Mouse (Mus musculus) limb, embryonic 15.5 days (tissue): ENCODE data around the gene Tmtc2. TPM values are rescaled to one million over a fixed set of nuclear protein-coding genes. Genes with fewer than 3 reads are reported as not detected.
"Not testable (repeated sequence)": the region's sequence is repeated elsewhere in the genome, so short reads cannot be mapped to it uniquely, and the experiment has no call there.

ENCODE experiments used
- ATAC-seq: fragments of 200-750 bp; cut with Nextera tagmentation; 2 replicates; pipeline ENCODE4 v1.8.0; 2017; ENCODE audit warnings: low read depth, moderate TSS enrichment; ENCODE audit not compliant: insufficient number of reproducible peaks, low FRiP score, low TSS enrichment
- H3K27ac ChIP-seq: fragments of 300-500 bp; sonication (generic); 2 replicates; pipeline ENCODE4 v1.5.1; 2015; ENCODE audit warnings: moderate library complexity, mild to moderate bottlenecking, inconsistent platforms
- H3K27me3 ChIP-seq: fragments of 300-500 bp; sonication (generic); 2 replicates; pipeline ENCODE4 v1.6.1; 2015; ENCODE audit warnings: inconsistent platforms
- H3K36me3 ChIP-seq: fragments of 300-500 bp; sonication (generic); 2 replicates; pipeline ENCODE4 v1.6.1; 2015; ENCODE audit warnings: inconsistent platforms
- H3K4me1 ChIP-seq: fragments of 300-500 bp; sonication (generic); 2 replicates; pipeline ENCODE4 v1.6.1; 2015; ENCODE audit warnings: inconsistent platforms
- H3K4me2 ChIP-seq: fragments of 300-500 bp; sonication (generic); 2 replicates; pipeline ENCODE4 v1.6.1; 2015; ENCODE audit warnings: mild to moderate bottlenecking, inconsistent platforms
- H3K4me3 ChIP-seq: fragments of 300-500 bp; sonication (generic); 2 replicates; pipeline ENCODE4 v1.5.1; 2015; ENCODE audit warnings: mild to moderate bottlenecking, inconsistent platforms
- H3K9ac ChIP-seq: fragments of 300-500 bp; sonication (generic); 2 replicates; pipeline ENCODE4 v1.6.1; 2015; ENCODE audit warnings: inconsistent platforms
- H3K9me3 ChIP-seq: fragments of 300-500 bp; sonication (generic); 2 replicates; pipeline ENCODE4 v1.6.1; 2016; ENCODE audit warnings: inconsistent platforms
- WGBS: fragments of 180-500 bp; shearing (Covaris S2); methylation state at CpG from one replicate; pipeline ENCODE4 v1.1.7; 2015; 5-methylcytosine and 5-hydroxymethylcytosine counted together
- polyA plus RNA-seq: library from polyadenylated mRNA; unstranded; fragments of >200 nt; fragmentation: Nextera tagmentation; extraction: Ambion mirVana; gene quantifications from 2 replicates; pipeline ENCODE4 v1.2.1, GENCODE M21; 2015

Gene Tmtc2
- polyA plus RNA-seq, 1 experiment from 2014 or later = 22.0 TPM

DNA sequence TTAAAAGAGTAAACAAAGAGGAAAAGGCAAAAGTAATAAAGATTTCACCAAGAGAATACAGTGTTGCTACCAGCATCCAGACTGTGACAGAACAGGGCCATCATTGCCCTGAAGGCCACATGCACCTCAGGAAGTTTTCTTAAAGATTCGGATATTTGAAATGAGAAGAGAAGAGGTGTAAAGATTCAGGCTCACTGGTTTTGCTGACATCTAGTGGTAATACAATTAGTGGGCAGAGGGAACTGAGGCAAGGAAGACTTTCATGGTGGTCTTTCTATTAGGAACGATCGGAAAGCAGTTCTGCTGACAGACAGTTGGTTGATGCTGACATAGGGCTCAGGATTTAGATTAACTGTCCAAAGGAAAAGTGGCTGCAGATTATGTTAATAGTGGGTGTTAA is 314.2 kb downstream of the Tmtc2 start:
- Histone ChIP-seq H3K4me2 (no peak overlapping the region), H3K27ac (no peak overlapping the region), H3K36me3 (no peaks in the 10 kb centered on the region), H3K4me1 (no peaks in the 10 kb centered on the region), H3K9me3 (no peaks in the 10 kb centered on the region), H3K4me3 (no peak overlapping the region), H3K9ac (no peak overlapping the region), H3K27me3 (no peaks in the 10 kb centered on the region)
- no peak for ATAC-seq
- whole genome bisulfite sequencing = 53% methylated on average over 3 of the region's 3 CpGs

DNA sequence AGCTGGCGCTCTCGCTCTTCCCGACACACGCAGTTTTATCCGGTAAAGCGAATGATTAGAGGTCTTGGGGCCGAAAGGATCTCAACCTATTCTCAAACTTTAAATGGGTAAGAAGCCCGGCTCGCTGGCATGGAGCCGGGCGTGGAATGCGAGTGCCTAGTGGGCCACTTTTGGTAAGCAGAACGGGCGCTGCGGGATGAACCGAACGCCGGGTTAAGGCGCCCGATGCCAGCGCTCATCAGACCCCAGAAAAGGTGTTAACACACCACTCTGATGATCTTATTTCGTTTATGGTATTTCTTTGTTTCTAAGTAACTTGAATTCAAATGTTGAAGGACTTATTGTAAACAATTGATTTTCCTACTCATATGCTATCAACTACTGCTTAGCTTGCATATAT is 336.0 kb downstream of the Tmtc2 start:
- not testable (repeated sequence) for H3K4me1 ChIP-seq, ATAC-seq, H3K4me3 ChIP-seq, H3K27me3 ChIP-seq, H3K27ac ChIP-seq, H3K4me2 ChIP-seq, H3K9me3 ChIP-seq, H3K36me3 ChIP-seq, H3K9ac ChIP-seq
- 81% methylated on average over 22 of the region's 22 CpGs for WGBS

DNA sequence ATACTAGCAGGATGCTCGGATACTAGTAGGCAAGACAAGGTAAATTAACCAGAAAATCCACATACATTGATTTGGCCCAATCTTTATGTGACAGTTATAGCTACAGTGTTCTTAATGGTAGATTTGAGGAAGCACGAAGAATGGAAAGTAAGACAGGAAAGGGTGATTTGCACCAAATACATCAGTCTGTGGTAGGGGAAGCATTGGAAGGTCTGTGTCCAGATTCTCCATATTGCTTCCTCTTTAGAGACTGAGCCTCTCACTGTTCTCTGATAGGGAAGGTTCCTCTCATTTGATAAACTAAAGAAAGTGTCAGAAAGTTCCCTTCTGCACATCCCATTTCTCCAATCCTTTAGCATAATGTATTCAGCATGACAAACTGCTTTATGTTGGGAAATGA is 341.4 kb downstream of the Tmtc2 start:
- Histone ChIP-seq H3K27ac (no peak overlapping the region), H3K4me2 (no peak overlapping the region), H3K4me3 (no peak overlapping the region), H3K9me3 (no peaks in the 10 kb centered on the region), H3K9ac (no peak overlapping the region), H3K4me1 (no peaks in the 10 kb centered on the region), H3K36me3 (no peaks in the 10 kb centered on the region), H3K27me3 (no peaks in the 10 kb centered on the region)
- no peak for ATAC-seq
- WGBS = 92% methylated on average over 2 of the region's 2 CpGs

DNA sequence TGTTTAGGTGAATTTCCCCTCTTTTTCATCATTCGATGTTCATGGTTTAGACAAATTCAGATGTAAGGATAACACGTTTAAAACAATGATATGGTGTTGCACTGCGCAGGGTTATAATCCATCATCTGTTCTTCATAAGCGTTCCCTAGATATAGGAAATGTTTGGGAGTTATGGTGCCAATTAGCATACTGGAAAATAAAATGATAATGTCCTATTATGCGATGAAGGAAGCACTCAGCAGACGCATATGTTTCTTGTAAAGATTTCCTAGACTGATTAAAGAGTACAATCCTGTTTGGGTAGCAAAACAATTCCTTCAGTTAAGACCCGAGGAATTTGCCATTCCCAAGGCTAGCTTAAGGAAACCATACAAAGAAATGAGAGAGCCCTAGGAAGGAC is 343.8 kb downstream of the Tmtc2 start:
- Histone ChIP-seq H3K9ac (no peak overlapping the region), H3K4me1 (no peaks in the 10 kb centered on the region), H3K27ac (no peak overlapping the region), H3K9me3 (no peaks in the 10 kb centered on the region), H3K36me3 (no peaks in the 10 kb centered on the region), H3K27me3 (no peaks in the 10 kb centered on the region), H3K4me3 (no peak overlapping the region), H3K4me2 (no peak overlapping the region)
- WGBS = 50% methylated on average over 7 of the region's 7 CpGs
- no peak for ATAC-seq

DNA sequence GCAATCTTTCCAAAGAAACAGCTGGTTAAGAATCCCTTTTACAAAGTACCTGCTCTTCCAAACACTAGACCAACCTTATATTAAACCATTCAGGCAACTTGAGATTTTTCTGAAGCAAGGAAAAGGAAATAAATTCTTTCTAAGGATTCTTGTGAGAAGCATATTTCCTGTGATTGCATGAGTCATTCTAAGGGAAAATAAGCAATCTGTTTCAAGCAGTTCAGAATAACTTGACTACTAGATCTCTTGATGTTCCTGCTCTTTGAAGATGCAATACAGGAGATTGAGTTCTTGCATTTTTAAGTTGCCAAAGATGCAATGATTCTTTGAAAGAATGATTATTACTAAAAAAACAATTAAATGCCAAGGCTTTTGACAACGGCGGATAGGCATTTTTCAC is 345.6 kb downstream of the Tmtc2 start:
- no peak overlapping the region for H3K4me3 ChIP-seq
- H3K36me3 ChIP-seq = no peaks in the 10 kb centered on the region
- ATAC-seq = no peak
- WGBS = 86% methylated on average over 2 of the region's 2 CpGs
- no peak overlapping the region for H3K27ac ChIP-seq
- H3K9ac ChIP-seq = no peak overlapping the region
- no peaks in the 10 kb centered on the region for H3K4me1 ChIP-seq
- H3K4me2 ChIP-seq = no peak overlapping the region
- no peaks in the 10 kb centered on the region for H3K9me3 ChIP-seq
- no peaks in the 10 kb centered on the region for H3K27me3 ChIP-seq

DNA sequence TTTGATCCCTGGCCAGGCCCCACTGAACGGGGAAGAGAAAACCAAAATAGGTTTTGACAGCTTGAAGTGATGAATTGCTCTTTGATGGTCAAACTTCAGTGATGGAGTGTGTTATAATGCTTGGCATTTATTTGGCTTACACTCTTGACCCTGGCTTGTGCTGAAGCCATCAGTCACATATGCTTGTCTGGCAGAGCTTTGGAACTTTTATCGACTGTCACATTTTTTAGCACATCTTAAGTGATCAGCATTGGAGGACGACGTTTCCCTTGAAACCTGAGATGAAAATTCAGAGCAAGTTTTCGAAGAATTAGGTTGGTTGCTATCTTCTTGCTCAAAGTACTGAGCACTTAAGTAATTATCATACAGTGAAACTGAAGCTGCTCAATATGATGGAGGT is 346.6 kb downstream of the Tmtc2 start:
- WGBS = 34% methylated on average over 5 of the region's 5 CpGs
- Histone ChIP-seq H3K4me2 (no peak overlapping the region), H3K9me3 (no peaks in the 10 kb centered on the region), H3K27ac (no peak overlapping the region), H3K27me3 (no peaks in the 10 kb centered on the region), H3K4me1 (no peaks in the 10 kb centered on the region), H3K36me3 (no peaks in the 10 kb centered on the region), H3K9ac (no peak overlapping the region), H3K4me3 (no peak overlapping the region)
- ATAC-seq = no peak

DNA sequence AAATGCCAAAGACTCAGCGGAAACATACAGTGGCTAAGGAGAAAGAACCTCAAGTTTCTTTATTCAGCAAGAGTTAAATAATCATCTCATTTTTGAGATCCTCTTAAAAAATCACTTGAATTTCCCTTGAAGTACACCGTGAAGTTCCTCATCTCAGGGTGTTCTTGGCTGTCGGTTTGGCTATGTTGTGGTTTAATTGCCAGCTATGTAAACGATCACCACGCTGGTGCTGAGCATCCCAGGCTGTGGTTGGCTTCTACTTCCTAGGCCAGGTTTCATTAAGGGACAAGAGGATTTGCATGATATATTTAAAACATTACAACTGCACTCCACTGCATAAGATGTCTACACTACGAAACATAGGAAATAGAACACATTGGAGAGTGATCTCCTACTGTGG is 348.5 kb downstream of the Tmtc2 start:
- H3K27me3 ChIP-seq = no peaks in the 10 kb centered on the region
- no peak overlapping the region for H3K27ac ChIP-seq
- no peaks in the 10 kb centered on the region for H3K9me3 ChIP-seq
- 78% methylated on average over 6 of the region's 6 CpGs for WGBS
- H3K36me3 ChIP-seq = no peaks in the 10 kb centered on the region
- H3K9ac ChIP-seq = no peak overlapping the region
- no peak for ATAC-seq
- no peak overlapping the region for H3K4me2 ChIP-seq
- H3K4me3 ChIP-seq = no peak overlapping the region
- H3K4me1 ChIP-seq = no peaks in the 10 kb centered on the region

DNA sequence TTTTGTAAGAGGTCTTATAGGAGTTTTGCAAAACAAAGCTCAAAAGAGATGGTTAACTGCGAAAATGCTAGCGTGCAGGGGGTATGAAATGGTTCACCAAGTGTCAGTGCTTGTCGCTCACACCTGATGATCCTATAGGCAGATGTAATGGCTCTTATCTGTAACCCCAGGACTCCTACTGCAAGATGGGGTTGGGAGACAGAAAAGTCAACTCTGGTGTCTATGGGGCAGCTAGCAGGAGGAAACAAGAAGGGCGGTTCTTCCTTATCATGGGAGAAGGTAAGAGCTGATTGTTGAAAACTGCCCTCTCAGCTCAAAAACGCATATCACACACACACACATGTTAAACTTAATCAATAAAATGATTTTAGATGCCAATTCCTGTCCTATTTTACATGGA is 351.3 kb downstream of the Tmtc2 start:
- H3K4me1 ChIP-seq = no peaks in the 10 kb centered on the region
- no peak for ATAC-seq
- no peaks in the 10 kb centered on the region for H3K9me3 ChIP-seq
- no peak overlapping the region for H3K4me2 ChIP-seq
- no peaks in the 10 kb centered on the region for H3K36me3 ChIP-seq
- H3K27me3 ChIP-seq = no peaks in the 10 kb centered on the region
- no peak overlapping the region for H3K9ac ChIP-seq
- WGBS = 88% methylated on average over 5 of the region's 5 CpGs
- H3K27ac ChIP-seq = no peak overlapping the region
- H3K4me3 ChIP-seq = no peak overlapping the region

DNA sequence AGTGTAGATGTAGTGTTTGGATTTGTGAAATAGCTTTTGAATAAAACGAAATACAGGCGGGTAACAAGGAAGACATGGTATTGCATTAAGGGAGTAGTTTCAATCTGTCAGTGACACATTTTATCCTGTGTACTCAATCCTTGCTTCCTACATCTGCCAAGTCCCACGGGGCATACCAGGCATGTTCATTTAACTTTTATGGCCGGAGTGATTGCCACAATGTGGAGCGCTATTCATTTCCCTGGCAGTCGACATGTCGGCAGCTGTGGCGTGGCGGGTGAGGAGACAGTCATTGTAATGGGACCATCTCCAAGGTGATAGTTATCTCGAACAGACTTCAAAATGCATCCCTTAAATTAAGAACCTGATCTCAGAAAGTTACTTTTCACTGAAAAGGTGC is 372.8 kb downstream of the Tmtc2 start:
- Histone ChIP-seq H3K9me3 (no peaks in the 10 kb centered on the region), H3K4me3 (no peak overlapping the region), H3K4me1 (no peaks in the 10 kb centered on the region), H3K27ac (no peak overlapping the region), H3K9ac (no peak overlapping the region), H3K36me3 (no peaks in the 10 kb centered on the region), H3K4me2 (no peak overlapping the region), H3K27me3 (no peaks in the 10 kb centered on the region)
- 61% methylated on average over 10 of the region's 10 CpGs for WGBS
- ATAC-seq = no peak

DNA sequence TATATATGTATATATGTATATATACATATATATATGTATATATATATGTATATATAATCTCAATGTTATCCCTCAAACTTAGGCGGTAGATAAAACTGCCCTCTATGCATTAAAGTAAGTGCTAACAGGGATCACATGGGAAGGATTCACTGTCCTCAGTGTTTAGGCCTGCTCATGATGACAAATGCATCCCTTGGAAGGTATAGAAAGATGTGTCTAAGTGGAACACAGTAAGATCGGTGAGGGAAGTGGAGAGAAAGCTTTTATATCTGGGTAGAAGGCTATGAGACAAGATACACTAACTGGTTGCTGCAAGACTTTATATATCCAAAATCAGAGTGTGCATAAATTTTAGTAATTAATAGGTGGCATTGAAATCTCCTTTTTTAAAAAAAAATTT is 373.6 kb downstream of the Tmtc2 start:
- H3K27me3 ChIP-seq = no peaks in the 10 kb centered on the region
- no peak overlapping the region for H3K4me2 ChIP-seq
- no peaks in the 10 kb centered on the region for H3K36me3 ChIP-seq
- ATAC-seq = no peak
- H3K4me3 ChIP-seq = no peak overlapping the region
- 90% methylated on average over 2 of the region's 2 CpGs for WGBS
- no peaks in the 10 kb centered on the region for H3K4me1 ChIP-seq
- H3K27ac ChIP-seq = no peak overlapping the region
- H3K9me3 ChIP-seq = no peaks in the 10 kb centered on the region
- no peak overlapping the region for H3K9ac ChIP-seq

DNA sequence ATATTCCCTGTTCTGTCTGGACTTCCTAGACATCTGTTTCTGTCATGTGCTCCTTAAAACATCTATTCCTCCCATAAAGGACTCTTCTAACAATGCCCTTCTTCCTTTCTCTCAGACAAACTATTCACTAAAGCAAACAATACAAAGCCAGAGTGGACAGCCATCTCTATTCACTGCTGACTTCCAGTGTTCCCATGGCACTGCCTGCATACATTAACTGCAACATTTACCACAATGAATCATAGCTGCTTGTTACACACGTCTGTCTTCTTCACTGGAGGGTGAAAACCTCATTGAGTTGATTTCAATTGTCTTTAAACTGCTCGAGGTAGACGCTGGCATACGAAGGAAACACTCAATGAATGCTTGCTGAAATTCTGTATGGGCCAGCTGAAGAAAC is 374.2 kb downstream of the Tmtc2 start:
- Histone ChIP-seq H3K4me1 (no peaks in the 10 kb centered on the region), H3K4me2 (no peak overlapping the region), H3K9ac (no peak overlapping the region), H3K27me3 (no peaks in the 10 kb centered on the region), H3K9me3 (no peaks in the 10 kb centered on the region), H3K4me3 (no peak overlapping the region), H3K36me3 (no peaks in the 10 kb centered on the region), H3K27ac (no peak overlapping the region)
- ATAC-seq = no peak
- WGBS = 74% methylated on average over 4 of the region's 4 CpGs

DNA sequence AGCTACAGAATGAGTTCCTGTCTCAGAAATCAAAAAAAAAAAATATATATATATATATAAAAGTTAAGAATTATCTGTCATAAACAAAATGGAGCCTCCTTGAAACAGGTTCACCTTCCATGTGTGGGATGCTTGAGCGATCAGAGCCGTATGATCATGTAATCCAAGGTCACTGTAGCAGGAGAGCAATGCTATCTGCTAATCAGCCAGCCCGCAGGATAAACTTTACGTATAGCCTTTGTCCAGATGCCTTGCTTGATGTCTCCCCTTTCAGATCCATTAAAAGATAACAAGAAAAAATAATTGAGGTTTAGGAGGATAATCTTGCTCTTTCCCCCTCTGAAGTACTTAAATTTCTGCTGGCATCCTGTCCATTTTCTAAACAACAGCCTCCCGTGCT is 374.7 kb downstream of the Tmtc2 start:
- H3K4me1 ChIP-seq = no peaks in the 10 kb centered on the region
- no peaks in the 10 kb centered on the region for H3K9me3 ChIP-seq
- WGBS = 88% methylated on average over 5 of the region's 5 CpGs
- no peak overlapping the region for H3K4me2 ChIP-seq
- no peaks in the 10 kb centered on the region for H3K36me3 ChIP-seq
- no peak overlapping the region for H3K9ac ChIP-seq
- no peak overlapping the region for H3K27ac ChIP-seq
- ATAC-seq = no peak
- H3K4me3 ChIP-seq = no peak overlapping the region
- H3K27me3 ChIP-seq = no peaks in the 10 kb centered on the region

DNA sequence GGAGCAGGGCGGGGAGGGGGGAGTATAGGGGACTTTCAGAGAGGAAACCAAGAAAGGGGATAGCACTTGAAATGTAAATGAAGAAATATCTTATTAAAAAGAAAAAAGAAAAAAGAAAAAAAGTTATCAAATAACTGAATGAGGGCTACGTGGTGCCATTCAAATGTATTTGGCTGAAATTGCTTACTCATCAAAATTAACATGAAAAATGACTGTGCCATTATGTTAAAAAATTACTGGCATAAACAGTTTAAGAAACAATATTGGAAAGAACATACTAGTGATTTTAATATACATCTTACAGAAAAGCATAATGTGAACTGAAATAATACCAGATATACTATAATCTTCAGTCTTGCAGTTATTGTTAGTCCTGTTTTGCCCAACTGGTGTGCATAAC is 378.9 kb downstream of the Tmtc2 start:
- H3K4me2 ChIP-seq = no peak overlapping the region
- no peak overlapping the region for H3K4me3 ChIP-seq
- H3K4me1 ChIP-seq = no peaks in the 10 kb centered on the region
- H3K36me3 ChIP-seq = no peaks in the 10 kb centered on the region
- no peaks in the 10 kb centered on the region for H3K27me3 ChIP-seq
- no peaks in the 10 kb centered on the region for H3K9me3 ChIP-seq
- H3K9ac ChIP-seq = no peak overlapping the region
- WGBS = 94% methylated on average over 2 of the region's 2 CpGs
- ATAC-seq = no peak
- H3K27ac ChIP-seq = no peak overlapping the region
